Mouse (Mus musculus) forebrain, embryonic 10.5 days (tissue): ENCODE results near the gene Senp7. TPM values are rescaled to one million over a fixed set of nuclear protein-coding genes. Genes with fewer than 3 reads are reported as not detected.

ENCODE experiments used
- DNase-seq: peaks from one replicate; pipeline ENCODE4 v3.0.0-alpha.2; 2017; ENCODE audit warnings: low spot score; ENCODE audit errors: extremely low spot score
- H3K27ac ChIP-seq: fragments of 300-500 bp; sonication (generic); 2 replicates; pipeline ENCODE4 v1.5.1; 2016; ENCODE audit warnings: mild to moderate bottlenecking
- H3K27me3 ChIP-seq: fragments of 300-500 bp; sonication (generic); 2 replicates; pipeline ENCODE4 v1.6.1; 2016; ENCODE audit warnings: mild to moderate bottlenecking; ENCODE audit not compliant: poor library complexity, severe bottlenecking
- H3K36me3 ChIP-seq: fragments of 300-500 bp; sonication (generic); replicated peaks from 2 replicates; pipeline ENCODE4 v1.6.1; 2016; ENCODE audit warnings: mild to moderate bottlenecking, moderate library complexity
- H3K4me1 ChIP-seq: fragments of 300-500 bp; sonication (generic); 2 replicates; pipeline ENCODE4 v1.6.1; 2016
- H3K4me3 ChIP-seq: fragments of 300-500 bp; sonication (generic); 2 replicates; pipeline ENCODE4 v1.5.1; 2016; ENCODE audit warnings: mild to moderate bottlenecking, moderate library complexity
- H3K9me3 ChIP-seq: fragments of 300-500 bp; sonication (generic); 2 replicates; pipeline ENCODE4 v1.6.1; 2016; ENCODE audit warnings: mild to moderate bottlenecking, moderate library complexity
- WGBS: fragments of 180-500 bp; shearing (Covaris S2); methylation state at CpG from one replicate; pipeline ENCODE4 v1.1.7; 2016; 5-methylcytosine and 5-hydroxymethylcytosine counted together
- polyA plus RNA-seq: library from polyadenylated mRNA; unstranded; fragments of >200 nt; fragmentation: Nextera tagmentation; extraction: Ambion mirVana; gene quantifications from 2 replicates; pipeline ENCODE4 v1.2.1, GENCODE M21; 2016

Senp7 gene
- polyA plus RNA-seq, 1 experiment from 2014 or later, result 28.7 TPM

DNA sequence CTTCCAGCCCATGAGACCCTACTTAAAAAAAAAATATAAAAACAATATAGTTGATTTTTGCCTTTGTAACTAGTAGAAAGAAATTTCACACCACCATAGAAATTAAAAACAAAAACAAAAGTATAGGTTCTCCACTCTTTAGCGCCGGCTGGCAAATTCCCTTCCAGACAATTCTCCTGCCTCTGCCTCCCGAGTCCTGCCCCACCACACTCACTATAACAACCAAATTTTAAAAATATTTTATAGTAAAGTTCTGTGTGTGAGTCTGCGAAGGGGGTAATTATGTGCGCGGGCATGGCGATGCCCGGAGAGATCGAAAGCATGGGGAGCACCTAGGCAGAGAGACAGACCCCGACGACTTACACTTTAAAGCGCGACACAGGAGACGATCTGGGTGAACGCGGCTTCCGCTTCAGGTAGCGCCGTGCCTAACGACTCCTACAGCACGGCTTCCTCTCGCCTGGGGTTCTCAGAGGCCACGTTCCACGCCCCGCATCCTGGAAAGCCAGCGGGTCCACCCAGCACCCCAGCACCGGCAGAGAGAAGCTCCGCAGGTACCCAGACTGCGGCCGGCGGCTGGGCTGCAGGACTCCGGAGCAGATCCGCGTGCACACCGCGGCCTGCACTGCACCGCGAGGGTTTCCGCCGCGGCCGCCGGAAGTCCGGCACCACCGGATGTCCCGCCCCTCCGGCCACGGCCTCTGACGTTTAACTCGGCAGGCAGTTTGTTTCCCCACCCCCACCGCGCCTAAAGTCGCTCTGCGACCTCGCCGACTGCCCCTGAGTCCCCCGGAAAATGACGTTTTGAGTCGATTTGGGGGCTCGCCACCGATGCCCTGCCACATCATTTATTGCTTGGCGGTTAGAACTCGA is 10.8 kb upstream of the Senp7 start, which contains the start of gene Trmt10c:
TSS of gene Trmt10c (minus strand) at position 682 of the 873 bp plus-strand sequence.
- H3K4me1 ChIP-seq, result peaks cover 18% of the 10 kb centered on the region
- DNase-seq, result peak; percentile 91
- WGBS, result under 1% methylated on average over 63 of the region's 63 CpGs
- H3K4me3 ChIP-seq, result peak within 1 kb of the TSS; percentile 94
- peak within 1 kb of the TSS; percentile 95 for H3K27ac ChIP-seq
- H3K36me3 ChIP-seq, result peaks cover 33% of the 10 kb centered on the region
- no peaks in the 10 kb centered on the region for H3K27me3 ChIP-seq
- no peaks in the 10 kb centered on the region for H3K9me3 ChIP-seq

DNA sequence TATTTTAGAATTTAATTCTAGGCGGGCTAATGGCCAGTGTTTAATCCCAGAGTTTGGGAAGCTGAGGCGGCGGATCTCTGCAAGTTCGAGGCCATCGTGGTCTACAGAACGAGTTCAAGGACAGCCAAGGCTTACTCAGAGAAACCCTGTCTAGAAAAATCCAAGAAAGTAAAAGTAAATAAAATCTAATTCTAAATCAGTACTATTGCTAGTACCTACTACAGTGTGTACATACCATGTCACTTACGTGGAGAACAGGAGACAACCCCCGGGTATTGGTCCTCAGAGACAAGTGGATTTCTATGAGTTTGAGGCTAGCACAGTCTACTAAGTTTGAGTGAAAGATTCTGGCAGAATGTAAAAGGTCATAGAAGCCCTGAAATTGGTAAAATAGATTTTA is 10.0 kb upstream of the Senp7 start:
- Histone ChIP-seq H3K4me3 (peak overlapping the region; percentile 94), H3K36me3 (peaks cover 26% of the 10 kb centered on the region), H3K27ac (peak overlapping the region; percentile 95), H3K9me3 (no peaks in the 10 kb centered on the region), H3K27me3 (no peaks in the 10 kb centered on the region), H3K4me1 (peaks cover 18% of the 10 kb centered on the region)
- 30% methylated on average over 8 of the region's 8 CpGs for WGBS
- DNase-seq, result no peak

DNA sequence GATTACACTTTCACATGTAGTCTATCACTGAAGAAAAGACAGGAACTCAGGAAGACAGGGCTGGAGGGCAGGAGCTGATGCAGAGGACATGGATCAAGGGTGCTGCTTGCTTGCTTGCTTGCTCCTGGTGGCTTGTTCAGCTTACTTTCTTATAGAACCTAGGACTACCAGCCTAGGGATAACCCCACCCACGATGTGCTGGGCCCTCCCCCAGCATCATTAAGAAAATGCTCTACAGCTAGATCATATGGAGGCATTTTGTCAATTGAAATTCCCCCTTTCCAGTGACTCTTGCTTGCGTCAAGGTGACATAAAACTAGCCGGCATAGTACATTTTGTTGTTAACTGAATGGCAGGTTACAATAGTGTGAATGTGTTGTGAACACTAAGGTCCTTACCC is 7.8 kb downstream of the Senp7 start:
- H3K4me1 ChIP-seq, result peaks cover 27% of the 10 kb centered on the region
- 83% methylated on average over 3 of the region's 3 CpGs for WGBS
- H3K4me3 ChIP-seq, result no peak overlapping the region
- peak overlapping the region; percentile 74; the same call in 1 of the 2 replicates for H3K27ac ChIP-seq
- no peaks in the 10 kb centered on the region for H3K9me3 ChIP-seq
- no peaks in the 10 kb centered on the region for H3K27me3 ChIP-seq
- no peak for DNase-seq
- H3K36me3 ChIP-seq, result no peaks in the 10 kb centered on the region

DNA sequence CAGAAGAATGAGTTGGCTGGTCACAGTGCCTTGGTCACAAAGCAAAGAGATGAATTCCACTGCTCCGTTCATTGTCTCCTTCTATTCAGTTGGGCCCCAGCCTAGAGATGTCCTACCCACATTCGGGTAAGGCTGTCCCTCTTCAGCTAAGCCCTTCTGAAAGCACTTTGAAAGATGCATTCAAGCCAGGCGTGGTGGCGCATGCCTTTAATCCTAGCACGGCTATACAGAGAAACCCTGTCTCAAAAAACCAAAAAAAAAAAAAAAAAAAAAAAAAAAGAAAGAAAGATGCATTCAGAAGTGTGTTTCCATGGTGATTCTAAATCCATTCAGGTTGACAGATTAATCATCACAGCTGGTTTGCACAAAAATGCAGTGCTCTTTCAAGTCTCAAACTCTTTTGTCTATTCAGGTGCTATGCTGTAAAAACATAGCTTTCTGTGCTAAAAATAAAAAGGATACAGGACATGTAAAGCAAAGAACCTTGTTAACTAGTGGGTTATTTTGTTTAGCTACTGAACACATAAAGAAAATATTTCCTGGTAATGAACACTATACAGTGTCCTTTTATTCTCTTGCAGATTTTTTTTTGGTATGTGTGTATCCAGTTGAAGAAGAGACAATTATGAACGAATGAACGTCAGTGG is 8.9 kb downstream of the Senp7 start:
- WGBS, result 27% methylated on average over 7 of the region's 7 CpGs

DNA sequence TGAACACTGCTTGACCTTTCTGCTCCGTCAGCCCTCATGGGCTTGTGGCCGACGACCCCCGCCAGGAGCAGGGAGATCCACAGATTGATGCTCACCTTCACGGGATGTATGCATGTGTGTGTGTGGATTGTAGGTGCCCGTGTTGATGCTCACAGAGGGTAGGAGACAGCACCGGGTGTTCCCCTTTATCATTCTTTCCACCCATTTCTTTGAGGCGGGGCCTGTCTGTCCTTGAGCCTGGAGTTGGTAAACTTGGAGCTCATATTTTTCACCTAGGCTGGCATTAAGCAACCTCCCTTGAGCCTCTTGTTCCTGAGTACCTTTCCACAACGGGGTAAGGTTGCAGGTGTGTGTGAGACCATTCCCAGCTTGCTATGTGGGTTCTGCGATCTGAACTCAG is 10.0 kb downstream of the Senp7 start:
- no peaks in the 10 kb centered on the region for H3K27me3 ChIP-seq
- no peaks in the 10 kb centered on the region for H3K36me3 ChIP-seq
- WGBS, result 77% methylated on average over 10 of the region's 10 CpGs
- no peak overlapping the region for H3K4me3 ChIP-seq
- H3K4me1 ChIP-seq, result peaks cover 27% of the 10 kb centered on the region
- no peaks in the 10 kb centered on the region for H3K9me3 ChIP-seq
- peak overlapping the region; percentile 68 for H3K27ac ChIP-seq
- no peak for DNase-seq

More for the DNA sequence above, 8.9 kb downstream of the Senp7 start:
- Histone ChIP-seq H3K27ac (peak overlapping the region; percentile 74), H3K9me3 (no peaks in the 10 kb centered on the region), H3K27me3 (no peaks in the 10 kb centered on the region), H3K4me3 (no peak overlapping the region), H3K4me1 (peaks cover 27% of the 10 kb centered on the region), H3K36me3 (no peaks in the 10 kb centered on the region)
- DNase-seq, result peak; percentile 51

GRCm38 (mm10) chr16:56061995-56062594 is 14.0 kb downstream of the Senp7 start:
- H3K4me1 ChIP-seq, result peaks cover 20% of the 10 kb centered on the region
- no peak for DNase-seq
- no peak overlapping the region for H3K4me3 ChIP-seq
- no peaks in the 10 kb centered on the region for H3K36me3 ChIP-seq
- H3K9me3 ChIP-seq, result no peaks in the 10 kb centered on the region
- H3K27ac ChIP-seq, result no peak overlapping the region
- H3K27me3 ChIP-seq, result no peaks in the 10 kb centered on the region
- WGBS, result 78% methylated on average over 7 of the region's 7 CpGs

GRCm38 (mm10) chr16:56062981-56063380 is 14.8 kb downstream of the Senp7 start:
- H3K27ac ChIP-seq, result no peak overlapping the region
- no peaks in the 10 kb centered on the region for H3K27me3 ChIP-seq
- no peak overlapping the region for H3K4me3 ChIP-seq
- 72% methylated on average over 11 of the region's 11 CpGs for WGBS
- H3K4me1 ChIP-seq, result peaks cover 11% of the 10 kb centered on the region
- no peaks in the 10 kb centered on the region for H3K36me3 ChIP-seq
- H3K9me3 ChIP-seq, result no peaks in the 10 kb centered on the region
- DNase-seq, result no peak

DNA sequence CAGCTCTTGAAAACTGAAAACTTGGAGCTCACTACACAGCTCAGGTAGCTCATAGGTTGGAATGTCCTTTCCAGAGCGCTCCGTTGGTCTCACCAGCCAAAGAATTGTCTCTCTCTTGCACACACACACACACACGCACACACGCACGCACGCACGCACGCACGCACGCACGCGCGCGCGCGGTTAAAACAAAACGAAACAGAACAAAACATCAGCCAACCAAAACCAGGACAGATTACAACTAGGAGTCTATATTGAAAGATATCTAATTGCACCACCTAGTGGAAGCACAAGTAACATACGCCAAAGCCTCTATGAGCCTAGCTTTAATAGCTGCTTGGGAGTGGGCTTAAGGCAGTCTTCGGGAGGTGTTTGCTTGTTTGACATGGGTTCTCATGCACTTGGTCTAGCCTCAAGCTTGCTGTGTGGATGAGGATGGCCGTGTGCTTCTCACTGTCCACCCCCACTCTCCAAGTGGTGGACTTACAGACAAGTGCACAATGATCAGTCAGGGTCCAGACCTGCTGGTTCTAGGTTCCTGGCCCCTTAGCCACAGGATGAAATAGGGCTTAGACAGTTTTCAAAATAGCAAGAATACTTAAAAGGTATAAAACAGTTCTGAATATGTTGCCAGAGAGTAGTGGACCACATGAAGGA is 16.3 kb downstream of the Senp7 start:
- Histone ChIP-seq H3K4me3 (peak overlapping the region; percentile 52), H3K36me3 (no peaks in the 10 kb centered on the region), H3K27me3 (no peaks in the 10 kb centered on the region), H3K27ac (peak overlapping the region; percentile 84), H3K4me1 (peaks cover 8% of the 10 kb centered on the region), H3K9me3 (no peaks in the 10 kb centered on the region)
- DNase-seq, result peak; percentile 78
- WGBS, result 3% methylated on average over 20 of the region's 20 CpGs

DNA sequence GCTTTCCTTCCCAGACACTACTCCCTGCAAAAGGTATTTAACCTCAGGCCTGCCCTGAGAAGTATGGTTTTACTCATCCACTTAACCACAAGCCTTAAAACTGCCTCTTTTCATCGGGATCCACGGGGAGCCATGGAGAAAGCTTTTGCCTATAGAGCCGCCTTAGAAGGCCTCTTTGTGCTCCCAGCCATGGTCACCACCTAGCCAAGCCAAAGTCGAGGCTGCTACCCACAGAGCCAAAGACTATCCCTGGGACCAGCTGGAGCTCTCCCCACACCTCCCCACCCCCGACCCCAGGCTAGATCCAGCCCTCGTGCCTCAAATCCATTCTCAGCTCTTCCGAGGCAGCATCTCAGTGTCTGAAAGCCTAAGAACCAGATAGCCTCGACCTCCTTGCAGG is 18.0 kb downstream of the Senp7 start:
- Histone ChIP-seq H3K4me1 (peaks cover 8% of the 10 kb centered on the region), H3K4me3 (no peak overlapping the region), H3K27me3 (no peaks in the 10 kb centered on the region), H3K27ac (no peak overlapping the region), H3K36me3 (no peaks in the 10 kb centered on the region), H3K9me3 (no peaks in the 10 kb centered on the region)
- WGBS, result 31% methylated on average over 8 of the region's 8 CpGs
- DNase-seq, result no peak

GRCm38 (mm10) chr16:56068523-56069070 is 20.5 kb downstream of the Senp7 start:
- WGBS, result 92% methylated on average over 6 of the region's 6 CpGs
- no peaks in the 10 kb centered on the region for H3K9me3 ChIP-seq
- no peak for DNase-seq
- H3K4me1 ChIP-seq, result peaks cover 16% of the 10 kb centered on the region
- H3K27ac ChIP-seq, result no peak overlapping the region
- no peak overlapping the region for H3K4me3 ChIP-seq
- H3K27me3 ChIP-seq, result no peaks in the 10 kb centered on the region
- H3K36me3 ChIP-seq, result no peaks in the 10 kb centered on the region

DNA sequence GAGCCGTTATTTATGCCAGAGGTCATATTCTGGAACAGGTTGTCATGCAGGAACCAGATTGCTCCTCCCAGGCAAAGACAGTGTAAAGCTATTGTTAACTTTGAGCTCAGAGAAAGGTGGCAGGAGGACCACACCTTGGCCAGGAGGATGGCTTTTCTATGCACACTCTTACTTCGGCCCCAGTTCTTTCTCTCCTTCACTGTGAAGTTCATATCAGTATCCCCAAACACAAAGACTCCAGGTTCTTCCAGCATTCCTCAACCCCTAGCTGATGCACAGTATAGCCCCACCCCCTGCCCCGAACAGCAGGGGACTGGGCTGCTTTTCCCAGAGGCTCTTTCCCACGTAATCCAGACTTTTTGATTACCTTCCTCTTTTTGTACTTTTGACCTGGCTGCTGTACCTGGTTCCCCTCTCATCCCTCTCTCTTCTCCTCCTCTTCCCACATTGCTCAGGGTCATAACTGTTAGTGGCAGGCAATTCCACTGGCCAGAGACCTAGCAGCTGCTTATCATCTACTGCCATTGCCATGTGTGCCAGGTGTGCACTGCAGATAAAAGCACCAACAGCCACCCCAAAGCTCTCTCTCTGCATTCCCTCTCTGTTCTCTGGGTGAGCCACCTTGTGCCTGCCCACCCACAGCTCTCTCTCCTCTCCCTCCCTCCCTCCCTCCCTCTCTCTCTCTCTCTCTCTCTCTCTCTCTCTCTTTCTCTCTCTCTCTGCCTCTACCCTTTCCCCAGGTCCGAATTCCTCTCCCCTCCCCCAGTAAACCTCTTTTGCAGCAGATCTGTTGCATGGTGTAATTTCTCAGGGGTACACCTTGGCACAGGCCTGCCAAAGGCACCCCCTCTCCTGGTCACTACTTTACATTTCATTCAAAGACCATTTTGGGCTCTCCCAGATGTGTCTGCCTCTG is 23.4 kb downstream of the Senp7 start:
- Histone ChIP-seq H3K4me3 (no peak overlapping the region), H3K27me3 (no peaks in the 10 kb centered on the region), H3K27ac (peak overlapping the region; percentile 53), H3K36me3 (no peaks in the 10 kb centered on the region), H3K9me3 (no peaks in the 10 kb centered on the region), H3K4me1 (peaks cover 22% of the 10 kb centered on the region)
- WGBS, result 45% methylated on average over 5 of the region's 5 CpGs
- no peak for DNase-seq
